Mouse (Mus musculus) left cerebral cortex, adult 11 months (tissue): ENCODE data around the gene Fermt1.

ENCODE experiments used
- DNase-seq: peaks from one replicate; pipeline ENCODE4 v3.0.0; 2022; ENCODE audit warnings: low spot score

Fermt1 gene

DNA sequence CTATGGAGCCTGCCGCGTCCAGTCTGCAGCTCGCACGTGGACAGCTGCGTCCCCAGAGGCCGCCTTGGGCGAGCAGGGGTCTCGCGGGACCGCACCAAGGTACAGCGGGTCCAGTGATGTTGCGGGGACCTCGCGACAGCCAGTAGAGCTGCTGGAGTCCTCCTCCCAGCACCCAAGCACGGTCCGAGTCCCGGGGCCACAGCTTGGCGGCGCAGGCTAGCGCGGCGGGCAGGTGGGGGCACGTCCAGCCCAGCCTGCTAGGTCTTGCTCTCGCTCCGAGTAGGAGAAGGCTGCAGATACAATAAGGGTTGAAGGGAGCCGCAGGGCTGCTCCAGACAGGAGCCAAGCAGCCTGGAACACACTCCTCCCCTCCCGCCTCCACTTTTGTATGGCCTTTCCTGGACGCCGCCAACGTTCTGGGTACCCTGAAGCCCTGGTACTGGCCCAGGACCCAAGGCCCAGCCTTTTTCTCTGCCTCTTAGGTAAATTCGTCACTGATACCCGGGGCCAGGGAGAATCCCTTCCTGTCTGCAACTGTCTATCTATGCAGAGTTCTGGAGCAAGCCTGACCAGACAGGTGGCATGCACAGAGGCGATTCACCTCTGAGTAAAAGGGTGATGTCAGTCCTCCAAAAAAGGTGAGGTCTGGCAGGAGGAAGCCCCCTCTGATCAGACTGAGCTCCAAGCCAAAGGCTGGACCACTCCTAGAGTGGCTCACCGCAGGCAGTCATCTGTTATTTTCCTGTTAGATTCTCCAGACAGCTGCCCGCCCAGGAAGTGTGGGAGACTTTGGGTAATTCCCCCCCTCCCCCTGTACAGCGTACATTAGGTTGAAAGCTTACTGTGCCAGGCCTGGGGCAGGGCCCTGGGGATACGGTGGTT, at the start of gene Fermt1:
Gene Fermt1, minus strand, starts transcription at position 581 of the 882 bp plus-strand sequence.
- DNase-seq, result no peak

DNA sequence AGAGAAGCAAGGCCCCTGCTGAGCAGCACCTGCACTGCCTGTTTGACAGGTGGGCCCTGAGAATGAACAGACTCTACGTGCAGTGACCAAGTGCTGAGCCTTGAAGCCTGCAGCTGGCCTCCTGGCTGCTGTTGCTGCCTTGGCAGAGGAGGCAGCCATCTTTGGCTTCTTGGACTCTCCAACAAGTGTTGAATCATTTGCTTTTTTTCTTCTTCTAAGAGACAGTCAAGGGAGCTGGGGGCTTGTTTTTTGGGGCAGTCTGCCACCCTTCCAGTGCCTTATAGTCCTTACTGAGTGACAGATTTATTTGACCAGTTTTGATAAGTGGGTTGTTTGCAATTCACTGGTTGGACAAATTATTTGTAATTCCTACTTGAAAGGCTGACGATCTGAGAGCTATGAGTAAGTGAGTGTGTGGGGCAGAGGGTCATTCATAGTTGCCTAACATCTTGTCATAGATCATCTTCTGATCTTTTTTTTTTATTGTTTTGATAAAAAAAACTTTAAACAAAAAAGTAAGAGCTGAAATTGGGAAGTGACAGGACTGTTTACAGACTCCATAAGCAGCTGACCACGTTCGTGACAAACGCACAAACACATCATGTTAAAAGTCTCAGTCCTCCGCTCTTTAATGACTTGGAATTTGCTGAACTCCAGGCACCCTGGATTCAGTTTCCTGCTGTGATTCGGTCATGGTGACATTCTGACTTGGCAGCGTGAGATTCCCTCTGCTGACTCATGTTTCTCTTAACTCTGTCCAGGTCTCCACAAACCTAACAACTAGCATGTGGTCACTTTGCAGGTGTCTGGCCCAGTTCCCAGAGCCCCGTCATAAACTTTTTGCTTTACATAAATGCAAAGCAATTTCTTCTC, 47.2 kb upstream of the Fermt1 start:
- no peak for DNase-seq

DNA sequence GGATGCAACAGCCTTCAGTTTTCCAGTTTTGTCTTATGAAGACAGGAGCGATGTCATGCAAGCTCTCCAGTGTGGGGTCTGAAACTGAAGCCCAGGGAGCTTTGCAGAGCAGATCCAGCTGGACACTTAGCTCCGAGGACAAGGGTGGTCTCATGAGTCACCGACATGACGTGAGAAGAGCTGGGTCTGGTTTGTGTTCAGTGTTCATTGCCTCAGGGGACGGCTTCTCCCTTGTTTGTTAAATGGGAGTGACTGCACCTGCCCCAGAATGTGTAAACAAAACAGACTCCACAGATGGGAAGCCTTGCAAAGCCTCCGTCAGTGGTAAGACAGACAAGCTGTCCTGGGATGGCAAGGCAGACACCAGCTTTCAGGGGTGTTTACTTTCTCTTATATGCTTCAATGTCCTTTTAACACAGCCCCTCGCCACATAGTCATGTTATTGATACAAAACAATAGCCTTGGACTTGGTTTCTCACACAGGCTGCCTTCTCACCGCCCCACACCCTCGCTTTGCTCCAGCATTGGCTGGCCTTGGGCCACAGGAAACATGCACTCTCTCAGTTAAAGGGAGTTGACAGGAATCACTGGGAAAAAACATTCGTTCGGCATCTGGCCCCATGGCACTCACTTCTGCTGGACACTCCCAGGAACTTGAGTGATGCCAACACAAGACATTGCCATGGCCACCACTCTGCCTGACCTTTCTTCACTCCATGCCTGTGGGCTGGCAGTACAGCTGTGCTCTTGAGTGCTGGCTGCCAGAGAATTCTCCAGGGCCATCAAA, 44.3 kb upstream of the Fermt1 start:
- no peak for DNase-seq

DNA sequence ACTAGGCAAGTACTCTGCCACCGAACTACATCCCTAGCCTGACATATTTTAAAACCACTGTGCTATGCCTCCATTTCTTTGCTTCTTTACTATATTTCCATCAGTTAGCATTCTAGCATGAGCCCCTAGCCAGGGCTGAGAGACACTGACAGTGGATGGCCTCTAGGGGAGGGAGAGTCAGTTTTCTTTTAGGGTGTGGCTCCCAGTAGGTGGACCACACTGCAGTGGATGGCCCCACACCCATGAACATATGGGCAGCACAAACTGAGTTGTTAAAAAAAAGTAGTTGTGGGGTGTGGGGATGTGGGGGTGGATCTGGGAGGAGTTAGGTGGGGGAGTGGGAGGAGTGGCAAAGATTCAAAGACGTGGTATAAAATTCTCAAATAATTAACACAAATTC, 27.6 kb upstream of the Fermt1 start:
- DNase-seq, result no peak

DNA sequence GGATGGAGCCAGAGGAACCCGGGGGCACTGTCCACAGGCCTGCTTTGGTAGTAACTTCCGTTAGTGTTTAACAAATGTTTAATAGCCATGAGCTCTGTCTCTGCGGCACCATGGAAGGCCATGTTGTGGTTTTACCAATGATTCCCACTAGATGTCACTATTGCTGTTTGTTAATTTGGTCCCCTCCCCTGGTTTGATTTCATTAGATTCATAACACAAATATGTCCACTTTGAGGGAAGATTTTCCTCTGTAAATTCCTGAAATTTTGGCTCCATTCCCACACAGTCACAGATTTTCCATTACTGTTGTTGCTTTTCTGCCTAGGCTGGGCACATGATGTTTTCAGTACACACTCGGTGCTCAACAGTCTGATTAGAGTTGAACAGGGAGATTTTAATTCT, 25.1 kb upstream of the Fermt1 start:
- DNase-seq, result peak; percentile 3

DNA sequence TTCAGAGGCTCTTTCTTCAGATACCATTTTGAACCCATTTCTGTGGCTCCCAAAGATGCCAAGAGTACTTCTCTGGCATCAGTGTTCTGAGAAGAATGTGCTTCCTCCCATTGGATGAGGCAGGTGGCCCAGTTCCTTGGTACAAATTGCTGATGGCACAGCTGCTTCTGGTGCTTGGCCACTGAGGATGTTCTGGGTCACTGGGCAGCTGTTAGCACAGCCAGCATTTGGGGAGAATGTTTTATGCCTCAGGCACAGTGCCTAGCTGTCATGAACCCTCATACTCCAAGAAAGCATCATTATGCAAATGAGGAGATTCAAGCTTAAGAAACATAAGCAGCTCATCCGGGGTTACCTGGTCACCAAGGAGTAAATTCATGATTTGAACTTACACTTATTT, 12.1 kb upstream of the Fermt1 start:
- no peak for DNase-seq

DNA sequence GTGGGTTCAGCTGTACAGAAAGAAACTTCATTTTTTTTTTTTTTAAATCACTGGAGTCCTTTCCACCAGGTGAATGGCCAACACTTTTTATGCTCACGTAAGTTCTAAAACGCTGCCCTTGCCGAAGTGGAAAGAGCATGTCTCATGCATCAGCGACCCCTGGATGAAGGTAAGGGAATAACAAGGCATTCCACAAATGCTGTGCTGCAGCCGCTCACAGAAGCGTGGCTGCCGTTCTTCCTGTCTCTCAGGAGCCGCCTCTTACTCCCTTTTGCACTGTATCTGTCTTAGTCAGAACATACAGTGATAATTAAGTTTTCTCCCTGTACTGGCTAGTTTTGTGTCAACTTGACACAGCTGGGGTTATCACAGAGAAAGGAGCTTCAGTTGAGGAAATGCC, 6.5 kb upstream of the Fermt1 start:
- no peak for DNase-seq

DNA sequence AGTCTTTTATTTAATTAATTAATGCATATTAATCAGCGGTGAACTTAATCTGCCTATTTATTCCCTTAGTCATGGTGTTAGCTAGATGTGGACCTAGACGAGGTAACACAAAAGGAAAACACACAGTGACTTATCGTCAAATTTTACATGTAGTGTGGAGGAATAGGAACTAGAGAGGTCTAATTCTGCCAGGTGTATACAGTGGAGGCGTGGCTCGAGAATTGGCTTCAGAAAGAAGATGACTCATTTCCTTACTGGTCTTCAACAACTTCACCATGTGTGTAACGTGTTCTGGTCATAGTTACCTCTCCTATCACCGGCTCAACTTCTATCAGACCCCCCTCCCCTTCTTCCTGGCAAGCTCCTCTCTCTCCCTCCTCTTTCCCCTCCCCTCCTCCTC, 2.5 kb upstream of the Fermt1 start:
- no peak for DNase-seq

DNA sequence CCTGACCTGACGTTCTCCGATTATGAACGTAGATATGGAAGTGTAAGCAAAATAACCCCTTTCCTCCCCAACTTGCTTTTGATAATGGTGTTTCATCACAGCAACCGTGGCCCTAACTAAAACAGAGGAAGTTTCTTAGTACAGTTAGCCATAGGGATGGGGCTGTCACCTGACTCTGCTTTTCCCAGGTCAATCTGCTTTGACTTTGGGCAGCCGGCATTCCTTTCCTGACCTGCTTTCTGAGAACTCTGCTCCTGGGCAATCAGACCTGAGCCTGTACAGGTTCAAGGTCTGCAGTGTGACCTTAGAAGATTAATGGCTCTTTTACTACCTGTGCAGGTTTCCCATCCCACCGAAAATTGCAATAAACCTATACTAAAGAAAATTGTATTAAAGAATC, 1.3 kb upstream of the Fermt1 start:
- DNase-seq, result no peak

DNA sequence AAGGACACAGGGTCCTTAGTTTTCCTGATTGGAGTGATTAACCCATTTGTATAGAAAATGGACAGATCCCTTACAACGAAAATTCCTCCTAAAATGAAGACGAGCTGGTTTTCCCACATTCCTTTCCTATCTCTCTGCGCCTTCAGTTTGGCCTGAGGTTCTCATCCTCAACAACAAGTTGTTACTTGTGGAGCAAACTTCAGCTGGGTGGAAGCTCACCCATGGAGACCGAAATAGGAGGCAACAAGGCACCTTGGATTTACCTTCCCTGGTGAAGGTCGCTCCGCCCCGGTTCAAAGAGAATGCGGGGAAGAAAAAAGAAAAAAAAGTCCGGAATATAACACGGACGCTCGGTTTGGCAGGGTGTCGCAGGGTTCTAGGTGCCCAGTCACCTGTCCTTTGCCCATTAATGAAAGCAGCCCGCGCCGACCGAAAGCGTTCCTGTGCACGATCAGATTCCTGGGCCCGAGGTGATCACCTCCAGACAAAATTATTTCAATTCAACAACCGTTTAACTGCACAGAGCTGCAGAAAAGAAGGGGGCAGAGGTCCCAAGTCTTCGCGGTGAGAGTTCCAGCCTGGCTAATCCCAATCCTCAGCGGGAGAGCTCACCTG, 888 bp downstream of the Fermt1 start:
- DNase-seq, result no peak

DNA sequence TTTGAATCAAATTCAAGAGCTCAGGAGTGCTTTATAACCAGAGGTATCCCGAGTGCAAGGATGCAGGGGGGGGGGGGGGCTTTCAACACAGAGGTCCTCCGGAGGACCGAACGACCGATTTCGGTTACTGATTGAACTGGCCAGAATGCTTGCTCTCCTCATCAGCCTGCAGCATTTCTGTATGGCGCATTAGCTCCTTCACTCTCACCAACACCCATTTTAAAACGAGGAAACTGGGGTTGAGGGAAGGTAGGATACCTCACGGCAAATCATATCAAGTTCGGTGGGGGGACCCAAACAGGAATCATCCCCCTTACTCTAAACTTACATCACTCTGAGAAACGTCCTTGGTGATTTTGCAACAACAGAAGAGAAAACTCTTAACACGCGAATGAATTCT, 1.7 kb downstream of the Fermt1 start:
- DNase-seq, result no peak

DNA sequence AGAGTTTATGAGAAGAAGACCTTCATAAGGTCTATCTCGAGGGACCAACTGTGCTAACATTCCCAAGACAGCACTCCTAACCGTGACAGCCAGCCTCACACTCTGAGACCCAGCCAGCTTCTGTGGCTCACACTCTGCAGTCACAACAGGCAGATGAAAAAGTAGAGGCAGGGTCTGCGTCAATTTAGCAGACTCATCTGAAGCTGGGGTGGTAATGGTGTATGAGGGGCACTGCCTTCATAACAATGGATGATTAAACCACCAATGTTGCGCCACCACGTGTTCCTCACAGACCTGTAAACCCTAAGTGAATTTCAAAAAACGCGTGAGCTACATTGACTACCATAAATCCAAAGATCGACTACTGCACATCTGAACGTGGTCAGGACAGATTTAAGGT, 2.1 kb downstream of the Fermt1 start:
- DNase-seq, result no peak

DNA sequence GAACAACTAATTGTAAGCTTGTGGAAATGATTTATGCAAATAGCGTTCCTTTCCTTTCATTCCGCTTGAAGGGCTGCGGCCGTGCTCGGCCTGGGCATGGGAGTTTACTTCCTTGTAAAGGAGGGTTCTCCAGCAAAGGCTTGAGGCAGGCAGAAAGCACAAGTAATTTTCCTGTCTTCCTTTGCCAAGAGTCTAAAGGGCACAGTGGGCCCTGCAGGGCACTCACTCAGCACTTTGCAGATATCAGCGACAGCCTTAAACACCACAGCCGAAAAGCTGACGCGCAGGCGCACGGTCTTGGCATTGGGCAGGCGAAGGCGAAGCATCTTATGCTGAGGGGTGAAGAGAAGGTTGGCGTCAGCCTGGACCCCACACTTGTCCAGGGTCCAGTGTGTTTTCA, 6.7 kb downstream of the Fermt1 start:
- DNase-seq, result no peak

DNA sequence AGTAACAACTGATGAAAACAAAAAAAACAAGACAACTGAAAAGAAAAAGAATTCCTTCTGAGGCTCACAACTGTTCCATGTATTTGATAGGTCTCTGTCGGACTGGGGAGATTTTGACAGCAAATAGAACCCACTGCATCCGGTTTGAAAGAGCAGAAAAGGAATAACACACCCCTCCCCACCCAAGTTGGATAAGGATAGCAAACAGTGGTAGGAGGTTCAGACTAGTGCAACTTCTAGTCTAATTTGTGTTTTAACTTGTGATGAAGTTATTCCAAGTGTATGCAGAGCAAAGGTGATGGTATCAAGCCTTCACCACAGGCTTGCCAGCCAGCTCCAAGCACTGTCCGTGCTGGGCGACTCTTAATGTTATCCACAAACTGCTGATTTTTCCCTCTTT, 9.5 kb downstream of the Fermt1 start:
- no peak for DNase-seq

DNA sequence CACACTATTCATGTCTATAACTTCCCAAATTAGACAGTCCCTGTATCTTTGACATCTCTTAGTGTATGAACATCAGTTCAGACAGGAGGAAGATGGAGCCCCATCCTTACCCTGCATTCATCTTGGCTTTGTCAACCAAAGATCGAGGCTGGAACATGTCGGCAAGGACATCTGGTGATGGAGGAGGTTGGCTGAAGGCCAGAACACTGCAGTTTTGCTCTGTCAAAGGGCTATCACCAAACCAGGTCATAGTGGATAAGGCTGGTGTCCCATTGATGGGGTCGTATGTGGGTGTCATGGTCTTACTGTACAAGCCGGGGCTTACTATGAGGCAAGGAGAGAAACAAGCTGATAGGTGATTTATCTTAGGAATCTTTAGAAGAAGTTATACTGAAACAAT, 11.0 kb downstream of the Fermt1 start:
- DNase-seq, result no peak

DNA sequence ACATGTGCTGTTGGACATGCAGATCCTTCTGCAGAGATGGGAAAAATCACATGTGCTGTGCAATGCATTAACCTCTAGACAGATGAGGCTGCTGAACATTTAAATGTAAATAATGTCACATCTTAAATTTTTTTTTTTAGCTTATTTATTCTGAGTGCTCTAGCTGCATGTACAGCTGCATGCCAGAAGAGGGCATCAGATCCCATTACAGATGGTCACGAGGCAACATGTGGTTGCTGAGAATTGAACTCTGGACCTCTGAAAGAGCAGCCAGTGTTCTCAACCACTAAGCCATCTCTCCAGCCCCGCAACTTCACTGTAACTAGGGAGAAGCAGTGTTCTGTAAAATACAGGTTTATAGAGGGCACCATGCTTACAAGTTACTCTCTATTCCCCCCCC, 11.6 kb downstream of the Fermt1 start:
- no peak for DNase-seq

DNA sequence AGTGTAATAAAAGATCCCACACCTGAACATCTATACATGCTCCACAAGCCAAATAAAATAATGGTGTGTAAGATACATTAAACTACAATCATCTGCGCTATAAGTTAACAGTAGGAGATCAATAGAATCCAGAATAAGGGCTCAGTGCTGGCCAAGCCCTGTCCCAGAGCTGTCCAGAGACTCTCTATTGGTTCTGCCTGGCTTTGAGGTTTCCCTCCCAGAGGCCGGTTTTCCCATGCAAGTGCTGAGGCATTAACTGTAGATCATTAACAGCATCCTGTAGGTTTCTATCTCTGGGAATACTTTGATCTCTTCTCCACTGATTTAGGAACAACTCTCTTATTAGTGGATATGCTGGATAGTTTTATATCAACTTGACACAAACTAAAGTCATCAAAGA, 16.7 kb downstream of the Fermt1 start:
- DNase-seq, result no peak

DNA sequence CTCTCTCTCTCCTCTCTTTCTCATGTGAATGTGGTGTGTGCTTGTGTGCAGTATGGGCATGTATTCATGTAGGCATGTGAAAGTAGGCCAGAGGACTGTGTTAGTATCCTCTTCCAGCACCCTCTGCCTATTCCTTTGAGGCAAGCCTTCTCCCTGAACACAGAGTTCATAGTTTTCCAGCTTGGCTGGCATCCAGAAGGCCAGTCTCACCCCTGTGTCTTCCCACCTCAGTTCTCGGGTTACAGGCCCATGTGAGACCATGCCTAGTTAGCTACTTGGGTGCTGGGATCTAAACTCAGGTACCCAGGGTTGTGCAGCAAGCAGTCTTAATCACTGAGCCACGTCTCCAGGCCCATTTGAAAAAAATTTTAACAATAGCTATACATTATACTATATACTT, 17.8 kb downstream of the Fermt1 start:
- DNase-seq, result no peak

DNA sequence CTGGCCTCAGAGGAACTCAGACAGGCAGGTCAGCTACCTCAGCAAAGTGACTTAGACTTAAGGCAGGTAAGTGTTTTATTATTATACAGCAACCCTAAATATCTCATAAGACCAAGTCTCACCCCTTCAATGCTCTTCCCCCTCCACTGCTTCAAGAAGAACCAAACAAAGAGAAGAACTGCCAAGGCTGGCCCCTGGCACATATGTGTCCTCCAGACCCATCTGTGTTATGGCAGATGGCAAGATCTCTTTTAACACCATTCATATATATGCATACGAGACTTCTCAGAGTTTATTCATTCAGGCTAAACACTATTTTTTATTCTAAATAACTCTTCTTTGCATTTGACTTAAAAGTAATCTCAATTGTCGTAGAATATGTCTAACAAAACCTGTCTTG, 18.4 kb downstream of the Fermt1 start:
- DNase-seq, result no peak

DNA sequence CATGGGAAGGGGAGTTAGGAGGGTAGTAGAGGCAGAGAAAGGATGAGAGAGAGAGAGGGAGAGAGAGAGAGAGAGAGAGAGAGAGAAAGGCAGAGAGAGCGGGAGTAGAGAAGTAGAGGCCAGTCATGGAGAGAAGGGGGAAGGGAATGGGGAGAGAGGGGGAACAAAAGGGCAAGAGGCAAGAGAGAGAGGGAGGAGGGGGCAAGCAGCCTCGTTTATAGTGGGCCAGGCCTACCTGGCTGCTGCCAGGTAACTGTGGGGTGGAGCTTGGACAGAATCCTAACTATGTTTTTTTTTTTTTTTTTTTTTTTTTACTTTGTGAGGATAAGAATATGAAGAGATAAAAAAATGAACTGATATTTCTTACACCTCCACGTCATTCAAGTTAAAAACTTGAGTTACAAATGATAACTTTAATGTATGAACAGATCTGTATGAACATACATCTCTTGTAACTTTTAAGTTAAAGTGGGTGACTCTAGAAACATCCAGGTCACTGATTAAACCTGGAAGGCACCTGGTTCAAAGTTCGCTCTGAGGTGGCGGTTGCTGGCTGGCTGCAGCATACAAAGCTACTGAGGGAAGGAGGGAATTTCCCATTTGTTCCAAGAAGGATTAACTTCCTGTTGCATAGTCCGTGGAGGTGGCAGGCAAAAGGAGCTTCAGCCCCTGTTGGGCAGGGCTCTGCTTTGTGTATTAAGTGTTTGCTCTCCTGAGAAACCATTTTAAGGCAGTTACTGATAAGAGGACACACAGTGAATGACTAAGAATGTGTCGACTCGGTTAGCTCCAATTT, 22.2 kb downstream of the Fermt1 start:
- no peak for DNase-seq
